Mouse (Mus musculus) stomach, postnatal 0 days (tissue): Measurements from ENCODE around the gene Gabarap.

ENCODE experiments used
- CTCF ChIP-seq: IDR thresholded peaks from 2 replicates; pipeline ENCODE4 v1.5.1; 2016; ENCODE audit warnings: antibody characterized with exemption, low read depth, mild to moderate bottlenecking, moderate library complexity
- EP300 ChIP-seq: optimal IDR thresholded peaks from 2 replicates; pipeline ENCODE3; 2016; ENCODE audit warnings: antibody characterized with exemption

DNA sequence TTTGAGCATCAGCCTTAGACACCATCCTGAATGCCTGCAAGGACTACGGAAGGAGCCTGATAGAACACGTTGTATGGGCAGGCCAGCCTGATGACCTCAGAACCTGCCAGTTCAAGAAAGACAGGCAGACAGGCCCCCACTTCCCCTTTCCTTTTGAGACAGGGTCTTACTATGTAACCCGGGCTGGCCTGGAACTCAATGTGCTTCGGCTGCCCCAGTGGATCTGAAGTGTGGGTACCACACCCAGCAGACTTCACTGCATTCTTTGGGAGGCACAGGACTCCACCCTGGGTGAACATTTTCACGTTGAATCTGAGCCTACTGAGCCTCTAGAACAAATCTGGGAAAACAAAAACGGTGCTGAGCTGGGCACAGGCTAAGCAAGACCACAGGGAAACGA is 47.2 kb downstream of the Gabarap start:
- TF ChIP-seq CTCF (no peak), EP300 (no peak)
